Mouse (Mus musculus) T-cell, adult 2 months (primary cell): ENCODE results near the gene Hddc3.

Experiments used
- DNase-seq: peaks from one replicate; pipeline ENCODE4 v3.0.0; 2022; ENCODE audit warnings: low spot score

The Hddc3 gene

DNA sequence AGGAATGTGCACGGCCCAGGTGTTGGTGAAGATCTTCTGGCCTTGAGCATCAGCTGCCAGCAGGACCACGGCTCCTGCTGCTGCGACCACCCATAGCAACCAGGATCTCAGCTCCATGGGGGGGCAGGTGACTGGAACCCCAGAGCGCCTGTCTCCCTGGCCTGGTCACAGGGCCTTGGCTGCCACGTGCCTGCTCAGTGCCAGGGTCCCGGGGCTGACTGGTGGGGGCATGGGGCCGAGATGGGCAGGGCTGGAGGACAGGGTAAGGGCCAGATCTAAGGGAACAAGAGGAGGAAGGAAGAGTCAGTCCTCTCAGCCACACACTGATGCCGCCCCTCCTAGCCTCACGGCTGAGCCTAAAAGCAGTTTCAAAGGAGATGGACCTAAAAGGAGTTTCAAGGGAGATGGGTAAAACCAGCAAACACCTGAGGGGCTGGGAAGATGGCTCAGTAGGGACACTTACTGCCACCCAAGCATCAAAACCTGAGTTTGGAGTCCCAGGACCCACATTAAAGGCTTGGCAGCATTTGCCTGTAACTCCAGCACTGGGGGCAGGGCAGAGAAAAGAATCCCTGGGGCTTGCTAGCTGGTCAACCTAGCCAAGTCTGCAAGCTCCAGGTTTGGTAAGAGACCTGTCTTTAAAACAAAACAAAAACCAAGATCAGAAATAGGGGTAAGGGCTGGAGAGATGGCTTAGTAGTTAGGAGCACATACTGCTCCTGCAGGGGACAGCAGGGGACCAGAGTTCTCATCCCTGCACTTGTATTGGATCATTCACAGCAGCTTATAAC is 55.9 kb downstream of the Hddc3 start:
- no peak for DNase-seq

DNA sequence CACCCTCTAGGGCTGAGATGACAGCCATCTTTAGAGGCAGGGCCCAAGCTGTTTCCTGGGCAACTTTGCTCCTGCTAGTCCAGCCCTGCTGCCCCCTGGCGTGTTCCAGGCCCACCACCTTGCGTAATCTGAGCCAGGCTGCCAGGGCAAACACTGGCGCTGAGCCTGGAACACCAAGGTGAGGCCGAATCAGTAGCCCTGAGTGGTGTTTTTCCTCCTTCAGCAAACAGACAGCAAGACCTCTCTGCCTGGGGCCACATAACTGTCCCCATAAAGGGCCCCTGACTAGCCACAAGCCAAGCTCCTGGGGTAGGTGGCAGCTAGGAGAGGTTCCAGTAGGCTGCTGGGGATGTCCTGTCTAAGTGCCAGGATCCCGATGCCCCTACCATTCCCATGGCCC is 57.2 kb downstream of the Hddc3 start:
- no peak for DNase-seq
